Mouse (Mus musculus) kidney, postnatal 0 days (tissue): ENCODE measurements at regions not wholly inside any gene's neighbourhood (a gene's known extent, or its start where the extent isn't known, plus 50 kb on each side); places are given as distances from the start of the nearest gene placed in this dataset.

ENCODE experiments used
- ATAC-seq: fragments of 200-750 bp; cut with Nextera tagmentation; replicated peaks from 2 replicates; pipeline ENCODE4 v1.8.0; 2017; ENCODE audit warnings: low read depth, moderate number of reproducible peaks, moderate TSS enrichment, moderate library complexity; ENCODE audit not compliant: low FRiP score
- DNase-seq: peaks from one replicate; pipeline ENCODE4 v3.0.0-alpha.2; 2016; ENCODE audit warnings: low spot score
- H3K27ac ChIP-seq: fragments of 300-500 bp; sonication (generic); 2 replicates; pipeline ENCODE4 v1.5.1; 2014; ENCODE audit warnings: mild to moderate bottlenecking
- H3K27me3 ChIP-seq: fragments of 300-500 bp; sonication (generic); 2 replicates; pipeline ENCODE4 v1.6.1; 2014; ENCODE audit warnings: low read length, mixed read lengths; ENCODE audit not compliant: insufficient read depth
- H3K36me3 ChIP-seq: fragments of 300-500 bp; sonication (generic); 2 replicates; pipeline ENCODE4 v1.6.1; 2014; ENCODE audit warnings: low read length, mixed read lengths; ENCODE audit not compliant: insufficient read depth
- H3K4me1 ChIP-seq: fragments of 300-500 bp; sonication (generic); replicated peaks from 2 replicates; pipeline ENCODE4 v1.6.1; 2014; ENCODE audit warnings: antibody characterized with exemption, low read length, mixed read lengths; ENCODE audit not compliant: insufficient read depth
- H3K4me2 ChIP-seq: fragments of 300-500 bp; sonication (generic); 2 replicates; pipeline ENCODE4 v1.6.1; 2014; ENCODE audit warnings: mild to moderate bottlenecking, low read length, moderate library complexity, mixed read lengths
- H3K4me3 ChIP-seq: fragments of 300-500 bp; sonication (generic); replicated peaks from 2 replicates; pipeline ENCODE4 v1.5.1; 2014; ENCODE audit warnings: low read depth, low read length
- H3K9ac ChIP-seq: fragments of 300-500 bp; sonication (generic); 2 replicates; pipeline ENCODE4 v1.6.1; 2014; ENCODE audit warnings: low read depth, low read length
- H3K9me3 ChIP-seq: fragments of 300-500 bp; sonication (generic); replicated peaks from 2 replicates; pipeline ENCODE4 v1.6.1; 2016; ENCODE audit warnings: low read length, inconsistent platforms, mixed read lengths
- CTCF ChIP-seq: IDR thresholded peaks from 2 replicates; pipeline ENCODE4 v1.5.1; 2016; ENCODE audit warnings: antibody characterized with exemption, low read depth, mild to moderate bottlenecking, moderate library complexity
- WGBS: fragments of 180-500 bp; shearing (Covaris S2); extraction: QIAGEN DNeasy Blood & Tissue Kit; methylation state at CpG from one replicate; pipeline ENCODE4 v1.1.7; 2014; 5-methylcytosine and 5-hydroxymethylcytosine counted together

- 77% methylated on average over 5 of the region's 5 CpGs for WGBS
- H3K4me1 ChIP-seq: no peaks in the 10 kb centered on the region
These were observed 768.0 kb downstream of the Gm826 start for GRCm38 (mm10) chr2:159565921-159566320.

DNA sequence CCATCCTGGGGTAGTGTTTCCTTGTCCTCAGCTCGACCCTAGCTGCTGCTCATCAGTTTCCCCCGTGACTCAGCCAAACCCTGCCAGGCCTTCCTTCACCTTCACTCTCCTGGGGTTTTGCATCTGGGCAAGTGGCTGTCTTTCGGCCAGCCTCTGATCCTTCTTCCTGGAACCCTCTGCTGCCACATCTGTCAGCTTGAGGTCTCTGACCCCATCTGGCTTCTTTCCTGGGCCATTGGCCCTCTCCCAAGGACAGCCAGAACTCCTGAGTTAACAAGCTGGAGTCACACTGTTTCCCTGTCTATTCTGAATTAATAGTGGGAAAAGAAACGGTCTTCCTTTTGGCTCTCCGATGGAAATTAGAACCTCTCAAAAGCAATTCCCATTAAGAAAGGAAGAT is 767.5 kb downstream of the Gm826 start:
- ATAC-seq: no peak
- no peak overlapping the region for H3K4me2 ChIP-seq
- H3K9me3 ChIP-seq: no peaks in the 10 kb centered on the region
- DNase-seq: no peak
- H3K27ac ChIP-seq: no peak overlapping the region
- H3K27me3 ChIP-seq: no peaks in the 10 kb centered on the region
- no peak for TF ChIP-seq CTCF
- no peaks in the 10 kb centered on the region for H3K4me1 ChIP-seq
- H3K9ac ChIP-seq: no peak overlapping the region
- no peak overlapping the region for H3K4me3 ChIP-seq
- 40% methylated on average over 5 of the region's 5 CpGs for WGBS
- H3K36me3 ChIP-seq: no peaks in the 10 kb centered on the region

More at GRCm38 (mm10) chr2:159565921-159566320, 768.0 kb downstream of the Gm826 start:
- Histone ChIP-seq H3K27ac (no peak overlapping the region), H3K9ac (no peak overlapping the region), H3K27me3 (no peaks in the 10 kb centered on the region), H3K4me3 (no peak overlapping the region), H3K9me3 (no peaks in the 10 kb centered on the region), H3K4me2 (no peak overlapping the region), H3K36me3 (no peaks in the 10 kb centered on the region)
- no peak for ATAC-seq
- no peak for TF ChIP-seq CTCF
- DNase-seq: no peak

GRCm38 (mm10) chr2:159568391-159568790 is 765.6 kb downstream of the Gm826 start:
- WGBS: 78% methylated on average over 4 of the region's 4 CpGs
- Histone ChIP-seq H3K9ac (no peak overlapping the region), H3K27me3 (no peaks in the 10 kb centered on the region), H3K4me1 (no peaks in the 10 kb centered on the region), H3K27ac (no peak overlapping the region), H3K4me2 (no peak overlapping the region), H3K9me3 (no peaks in the 10 kb centered on the region), H3K4me3 (no peak overlapping the region), H3K36me3 (no peaks in the 10 kb centered on the region)
- DNase-seq (no peak), ATAC-seq (no peak)
- no peak for TF ChIP-seq CTCF

- Histone ChIP-seq H3K9me3 (no peaks in the 10 kb centered on the region), H3K9ac (no peak overlapping the region), H3K27ac (no peak overlapping the region), H3K36me3 (no peaks in the 10 kb centered on the region), H3K27me3 (no peaks in the 10 kb centered on the region), H3K4me3 (no peak overlapping the region), H3K4me1 (no peaks in the 10 kb centered on the region), H3K4me2 (no peak overlapping the region)
- no peak for DNase-seq
- ATAC-seq: no peak
- WGBS: 78% methylated on average over 2 of the region's 2 CpGs
- no peak for TF ChIP-seq CTCF
These were observed 762.1 kb downstream of the Gm826 start for GRCm38 (mm10) chr2:159571862-159572261.

GRCm38 (mm10) chr2:159575271-159575670 is 758.7 kb downstream of the Gm826 start:
- Histone ChIP-seq H3K4me1 (no peaks in the 10 kb centered on the region), H3K9ac (no peak overlapping the region), H3K4me2 (no peak overlapping the region), H3K36me3 (no peaks in the 10 kb centered on the region), H3K27ac (no peak overlapping the region), H3K27me3 (no peaks in the 10 kb centered on the region), H3K4me3 (no peak overlapping the region), H3K9me3 (no peaks in the 10 kb centered on the region)
- TF ChIP-seq CTCF: no peak
- DNase-seq (peak; percentile 37), ATAC-seq (no peak; the same call in 1 of the 2 replicates)
- 28% methylated on average over 5 of the region's 5 CpGs for WGBS

GRCm38 (mm10) chr2:159583103-159583502 is 750.9 kb downstream of the Gm826 start:
- Histone ChIP-seq H3K9me3 (no peaks in the 10 kb centered on the region), H3K36me3 (no peaks in the 10 kb centered on the region), H3K27ac (no peak overlapping the region), H3K4me2 (no peak overlapping the region), H3K9ac (no peak overlapping the region), H3K27me3 (no peaks in the 10 kb centered on the region), H3K4me1 (no peaks in the 10 kb centered on the region), H3K4me3 (no peak overlapping the region)
- ATAC-seq (no peak), DNase-seq (no peak)
- 62% methylated on average over 8 of the region's 8 CpGs for WGBS
- TF ChIP-seq CTCF: no peak

DNA sequence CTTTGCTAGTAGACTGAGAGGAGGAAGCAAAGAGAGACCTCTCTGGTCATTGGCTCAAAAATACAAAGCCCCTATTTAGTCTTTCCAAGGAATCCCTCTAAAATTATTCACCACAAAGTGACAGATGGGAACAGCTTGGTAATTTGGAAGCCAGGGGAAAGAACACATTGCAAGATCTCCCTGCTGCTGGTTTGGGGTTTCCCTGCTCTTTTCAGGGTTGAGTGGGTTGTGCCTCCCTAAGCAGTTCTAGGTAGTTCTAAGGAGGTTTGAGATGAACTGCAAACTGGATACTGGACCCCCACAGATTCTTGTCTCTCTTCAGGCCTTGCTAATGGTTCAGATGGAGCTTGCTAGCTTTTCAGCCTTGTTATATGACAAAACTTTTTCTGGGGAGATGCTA is 749.3 kb downstream of the Gm826 start:
- H3K9ac ChIP-seq: no peak overlapping the region
- no peaks in the 10 kb centered on the region for H3K36me3 ChIP-seq
- H3K4me2 ChIP-seq: no peak overlapping the region
- no peak for TF ChIP-seq CTCF
- H3K27me3 ChIP-seq: no peaks in the 10 kb centered on the region
- ATAC-seq (no peak), DNase-seq (no peak)
- no peak overlapping the region for H3K4me3 ChIP-seq
- H3K9me3 ChIP-seq: no peaks in the 10 kb centered on the region
- no peak overlapping the region for H3K27ac ChIP-seq
- no peaks in the 10 kb centered on the region for H3K4me1 ChIP-seq
